Mouse (Mus musculus): ENCODE measurements around the gene Lzic. TPM values are rescaled to one million over a fixed set of nuclear protein-coding genes. Genes with fewer than 3 reads are reported as not detected.
"Not testable (repeated sequence)": the region's sequence is repeated elsewhere in the genome, so short reads cannot be mapped to it uniquely, and the experiment has no call there.

Gene Lzic
- polyA plus RNA-seq (2015; fragmentation: Nextera tagmentation; extraction: Ambion mirVana) = 62.8 and 66.6 TPM in 2 replicates

GRCm38 (mm10) chr4:149485053-149485824 is at the start of gene Lzic, which contains the start of gene Nmnat1:
Gene Lzic (plus strand): TSS chr4:149485229.
Gene Nmnat1 (minus strand): TSS chr4:149485202.
- DNase-seq (ENCODE audit: low spot score) = peak; percentile 93

GRCm38 (mm10) chr4:149440576-149440975 is 44.5 kb upstream of the Lzic start:
- DNase-seq (ENCODE audit: low spot score) = no peak

GRCm38 (mm10) chr4:149442436-149442835 is 42.6 kb upstream of the Lzic start:
- no peak for DNase-seq (ENCODE audit: low spot score)

GRCm38 (mm10) chr4:149444465-149444864 is 40.6 kb upstream of the Lzic start:
- no peak for DNase-seq (ENCODE audit: low spot score)

- DNase-seq (ENCODE audit: low spot score) = peak; percentile 94
These were observed 39.9 kb upstream of the Lzic start for GRCm38 (mm10) chr4:149444964-149445701.

- DNase-seq (ENCODE audit: low spot score) = peak; percentile 41
These were observed 39.2 kb upstream of the Lzic start for GRCm38 (mm10) chr4:149445868-149446267.

- no peak for DNase-seq (ENCODE audit: low spot score)
These were observed 38.7 kb upstream of the Lzic start for GRCm38 (mm10) chr4:149446309-149446708.

- DNase-seq (ENCODE audit: low spot score) = no peak
These were observed 34.4 kb upstream of the Lzic start for GRCm38 (mm10) chr4:149450636-149451035.

GRCm38 (mm10) chr4:149453656-149454055 is 31.4 kb upstream of the Lzic start:
- peak; percentile 75 for DNase-seq (ENCODE audit: low spot score)

GRCm38 (mm10) chr4:149454263-149454662 is 30.8 kb upstream of the Lzic start:
- DNase-seq (ENCODE audit: low spot score) = no peak

- no peak for DNase-seq (ENCODE audit: low spot score)
These were observed 30.1 kb upstream of the Lzic start, which contains the start of gene Rbp7 for GRCm38 (mm10) chr4:149454879-149455278. Gene Rbp7 (minus strand): TSS chr4:149454978.

GRCm38 (mm10) chr4:149457163-149457562 is 27.9 kb upstream of the Lzic start:
- not testable (repeated sequence) for DNase-seq (ENCODE audit: low spot score)

GRCm38 (mm10) chr4:149457831-149458430 is 27.1 kb upstream of the Lzic start:
- DNase-seq (ENCODE audit: low spot score) = no peak

- DNase-seq (ENCODE audit: low spot score) = no peak
These were observed 26.5 kb upstream of the Lzic start for GRCm38 (mm10) chr4:149458526-149458925.

- DNase-seq (ENCODE audit: low spot score) = no peak
These were observed 25.6 kb upstream of the Lzic start for GRCm38 (mm10) chr4:149459425-149459824.

- DNase-seq (ENCODE audit: low spot score) = not testable (repeated sequence)
These were observed 24.6 kb upstream of the Lzic start for GRCm38 (mm10) chr4:149460475-149460874.

- peak; percentile 40 for DNase-seq (ENCODE audit: low spot score)
These were observed 23.3 kb upstream of the Lzic start for GRCm38 (mm10) chr4:149461579-149462304.

GRCm38 (mm10) chr4:149462305-149462971 is 22.6 kb upstream of the Lzic start:
- DNase-seq (ENCODE audit: low spot score) = no peak

- no peak for DNase-seq (ENCODE audit: low spot score)
These were observed 21.5 kb upstream of the Lzic start for GRCm38 (mm10) chr4:149463435-149463950.

GRCm38 (mm10) chr4:149469557-149469956 is 15.5 kb upstream of the Lzic start:
- peak; percentile 94 for DNase-seq (ENCODE audit: low spot score)

All from thymus, postnatal 0 days (tissue).